ENCODE assay signal across 23 mouse cellular contexts in the genomic region with DNA sequence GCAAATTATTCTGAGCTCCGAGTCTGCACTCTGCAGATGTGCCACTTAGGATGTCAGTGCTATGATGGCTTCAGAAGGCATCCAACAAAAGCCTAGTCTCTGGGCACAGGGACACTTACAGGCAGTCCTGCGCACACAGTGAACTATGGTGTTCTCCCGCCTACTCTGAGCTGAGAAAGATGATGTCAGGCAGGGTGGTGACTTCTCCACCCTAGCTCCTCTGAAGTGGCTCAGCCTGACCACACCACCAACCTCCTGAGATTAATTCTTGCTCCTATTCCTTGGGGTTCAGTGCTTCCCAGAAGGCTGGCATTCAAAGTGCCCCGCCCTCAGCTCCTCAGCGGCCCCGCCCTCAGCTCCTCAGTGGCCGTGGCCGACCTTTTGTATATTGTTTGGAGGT.
DNase-seq lines count a peak whose midpoint lies in the region; ATAC-seq lines count a peak whose summit lies in the region.
"Had no signal": no experiment of that assay in that cellular context is flagged by ENCODE, and none has a peak within 500 bp of the region (broad histone marks: within the 10 kb centered on the region; RNA-seq: fewer than 3 reads in every experiment).

No protein-coding gene starts in this region.

- no peak for DNase-seq in hindbrain, embryonic 11.5 days (ENCODE audit: low spot score)
- peak; percentile 16 for DNase-seq in Muller cell, postnatal 12 days (ENCODE audit: inconsistent ontology term)
- DNase-seq in embryonic facial prominence, embryonic 10.5 days (ENCODE audit: low spot score), result peak; percentile 16
- peak; percentile 14 for DNase-seq in skeletal muscle tissue, adult 2 months (ENCODE audit: low read depth, low spot score)
- DNase-seq in right cerebral cortex, postnatal 10 days (ENCODE audit: low spot score in 2 of 2), result no peak
- DNase-seq in spleen, adult 18-20 months, result no peak
- DNase-seq: cerebellum, postnatal 10 days; embryo, embryonic 11 days; gastrocnemius, postnatal 36 days; heart, postnatal 4 days; right cerebral cortex, postnatal 4 days; thymus, postnatal 4 days had no signal

- H3K4me3 ChIP-seq in hindbrain, embryonic 11.5 days (ENCODE audit: low read depth, low read length), result no peak overlapping the region
- no peak overlapping the region for H3K4me3 ChIP-seq in hindbrain, embryonic 13.5 days
- no peak overlapping the region for H3K4me3 ChIP-seq in embryonic facial prominence, embryonic 10.5 days
- H3K4me3 ChIP-seq: forebrain, embryonic 10.5 days; heart, embryonic 15.5 days; limb, embryonic 13.5 days; lung, embryonic 15.5 days; midbrain, embryonic 12.5 days; neural tube, embryonic 15.5 days had no signal

- ATAC-seq in hindbrain, embryonic 11.5 days (ENCODE audit: low FRiP score), result peak; percentile 35; the same call in 1 of the 2 replicates
- ATAC-seq in hindbrain, embryonic 13.5 days (ENCODE audit: low FRiP score), result no peak

- WGBS in hindbrain, embryonic 11.5 days, result 57% methylated on average over 8 of the region's 8 CpGs
- WGBS in hindbrain, embryonic 13.5 days, result 47% methylated on average over 8 of the region's 8 CpGs
- WGBS in embryonic facial prominence, embryonic 10.5 days, result 67% methylated on average over 8 of the region's 8 CpGs

- H3K4me1 ChIP-seq in hindbrain, embryonic 11.5 days (replicated peaks; ENCODE audit: control insufficient read depth, insufficient read depth, low read length), result no peaks in the 10 kb centered on the region
- H3K4me1 ChIP-seq in hindbrain, embryonic 13.5 days (replicated peaks), result peaks cover 21% of the 10 kb centered on the region
- peaks cover 8% of the 10 kb centered on the region; the same call in 1 of the 2 replicates for H3K4me1 ChIP-seq in embryonic facial prominence, embryonic 10.5 days
- H3K4me1 ChIP-seq: heart, embryonic 15.5 days; limb, embryonic 13.5 days; lung, embryonic 15.5 days; midbrain, embryonic 12.5 days had no signal

- no peaks in the 10 kb centered on the region for H3K36me3 ChIP-seq in hindbrain, embryonic 11.5 days (ENCODE audit: control insufficient read depth, insufficient read depth, low read length)
- H3K36me3 ChIP-seq in hindbrain, embryonic 13.5 days, result 0 out of 2 replicates have a peak, but pooled peaks cover 3% of the 10 kb centered on the region
- no peaks in the 10 kb centered on the region for H3K36me3 ChIP-seq in embryonic facial prominence, embryonic 10.5 days (replicated peaks)
- H3K36me3 ChIP-seq: forebrain, embryonic 10.5 days; heart, embryonic 15.5 days; limb, embryonic 13.5 days; lung, embryonic 15.5 days; midbrain, embryonic 12.5 days; neural tube, embryonic 15.5 days had no signal

- no peaks in the 10 kb centered on the region for H3K9me3 ChIP-seq in hindbrain, embryonic 11.5 days (ENCODE audit: control insufficient read depth, low read length)
- H3K9me3 ChIP-seq in hindbrain, embryonic 13.5 days, result 0 out of 2 replicates have a peak, but pooled peaks cover 5% of the 10 kb centered on the region
- H3K9me3 ChIP-seq in embryonic facial prominence, embryonic 10.5 days, result no peaks in the 10 kb centered on the region
- H3K9me3 ChIP-seq: forebrain, embryonic 10.5 days; heart, embryonic 15.5 days; limb, embryonic 13.5 days; lung, embryonic 15.5 days; midbrain, embryonic 12.5 days; neural tube, embryonic 15.5 days had no signal

- no peak overlapping the region for H3K4me2 ChIP-seq in hindbrain, embryonic 11.5 days (replicated peaks; ENCODE audit: low read depth, low read length)
- no peak overlapping the region for H3K4me2 ChIP-seq in hindbrain, embryonic 13.5 days
- H3K4me2 ChIP-seq: heart, embryonic 15.5 days; limb, embryonic 13.5 days; lung, embryonic 15.5 days; midbrain, embryonic 12.5 days; neural tube, embryonic 15.5 days had no signal

- H3K27me3 ChIP-seq in hindbrain, embryonic 11.5 days (ENCODE audit: control insufficient read depth, insufficient read depth, low read length), result no peaks in the 10 kb centered on the region
- H3K27me3 ChIP-seq in hindbrain, embryonic 13.5 days, result no peaks in the 10 kb centered on the region
- peaks cover 61% of the 10 kb centered on the region for H3K27me3 ChIP-seq in embryonic facial prominence, embryonic 10.5 days (replicated peaks; ENCODE audit: low read depth, poor library complexity, severe bottlenecking)
- H3K27me3 ChIP-seq: CH12.LX; heart, embryonic 15.5 days; limb, embryonic 13.5 days; lung, embryonic 15.5 days; neural tube, embryonic 15.5 days had no signal

- H3K27ac ChIP-seq in hindbrain, embryonic 11.5 days (ENCODE audit: low read depth, low read length), result no peak overlapping the region
- H3K27ac ChIP-seq in hindbrain, embryonic 13.5 days, result no peak overlapping the region
- no peak overlapping the region for H3K27ac ChIP-seq in embryonic facial prominence, embryonic 10.5 days (replicated peaks)
- H3K27ac ChIP-seq: forebrain, embryonic 10.5 days; heart, embryonic 15.5 days; kidney, postnatal 0 days; limb, embryonic 13.5 days; liver, embryonic 14.5 days; lung, embryonic 15.5 days; macrophage; midbrain, embryonic 12.5 days; neural tube, embryonic 15.5 days had no signal

- H3K9ac ChIP-seq in hindbrain, embryonic 11.5 days (ENCODE audit: low read depth, low read length), result no peak overlapping the region
- H3K9ac ChIP-seq in hindbrain, embryonic 13.5 days, result no peak overlapping the region
- H3K9ac ChIP-seq: heart, embryonic 15.5 days; limb, embryonic 13.5 days; liver, embryonic 14.5 days; lung, embryonic 15.5 days; midbrain, embryonic 12.5 days; neural tube, embryonic 15.5 days had no signal

Comparison
In these comparisons a context has a peak if more than half of its experiments do, and no peak if none do; other contexts are left out.
1. DNase-seq: peak in Muller cell, postnatal 12 days (single experiment), embryonic facial prominence, embryonic 10.5 days (single experiment) and skeletal muscle tissue, adult 2 months (single experiment); none in hindbrain, embryonic 11.5 days (single experiment), right cerebral cortex, postnatal 10 days (0 of 2) and spleen, adult 18-20 months (0 of 2).